Mouse (Mus musculus) midbrain, embryonic 12.5 days (tissue): ENCODE results near the gene Adipoq. TPM values are rescaled to one million over a fixed set of nuclear protein-coding genes. Genes with fewer than 3 reads are reported as not detected.

Experiments used
- ATAC-seq: fragments of 200-750 bp; cut with Nextera tagmentation; 2 replicates; pipeline ENCODE4 v1.8.0; 2017; ENCODE audit warnings: low read depth, moderate TSS enrichment, moderate library complexity; ENCODE audit not compliant: low FRiP score
- H3K27ac ChIP-seq: fragments of 300-500 bp; sonication (generic); replicated peaks from 2 replicates; pipeline ENCODE4 v1.5.1; 2016; ENCODE audit warnings: mild to moderate bottlenecking
- H3K27me3 ChIP-seq: fragments of 300-500 bp; sonication (generic); 2 replicates; pipeline ENCODE4 v1.6.1; 2016; ENCODE audit warnings: mild to moderate bottlenecking
- H3K36me3 ChIP-seq: fragments of 300-500 bp; sonication (generic); 2 replicates; pipeline ENCODE4 v1.6.1; 2016
- H3K4me1 ChIP-seq: fragments of 300-500 bp; sonication (generic); 2 replicates; pipeline ENCODE4 v1.6.1; 2016
- H3K4me2 ChIP-seq: fragments of 300-500 bp; sonication (generic); replicated peaks from 2 replicates; pipeline ENCODE4 v1.6.1; 2016; ENCODE audit warnings: mild to moderate bottlenecking, moderate library complexity
- H3K4me3 ChIP-seq: fragments of 300-500 bp; sonication (generic); 2 replicates; pipeline ENCODE4 v1.5.1; 2016; ENCODE audit warnings: mild to moderate bottlenecking
- H3K9ac ChIP-seq: fragments of 300-500 bp; sonication (generic); replicated peaks from 2 replicates; pipeline ENCODE4 v1.6.1; 2016; ENCODE audit warnings: mild to moderate bottlenecking, moderate library complexity
- H3K9me3 ChIP-seq: fragments of 300-500 bp; sonication (generic); 2 replicates; pipeline ENCODE4 v1.6.1; 2016; ENCODE audit warnings: mild to moderate bottlenecking
- WGBS: fragments of 180-500 bp; shearing (Covaris S2); methylation state at CpG from one replicate; pipeline ENCODE4 v1.1.7; 2016; 5-methylcytosine and 5-hydroxymethylcytosine counted together
- polyA plus RNA-seq: library from polyadenylated mRNA; unstranded; fragments of >200 nt; fragmentation: Nextera tagmentation; extraction: Ambion mirVana; gene quantifications from 2 replicates; pipeline ENCODE4 v1.2.1, GENCODE M21; 2016

The Adipoq gene
- polyA plus RNA-seq, 1 experiment from 2014 or later = not detected

- Histone ChIP-seq H3K27ac (peak within 1 kb of the TSS; percentile 96), H3K4me1 (peaks cover 26% of the 10 kb centered on the region), H3K9me3 (no peaks in the 10 kb centered on the region), H3K4me3 (peak within 1 kb of the TSS; percentile 91), H3K27me3 (peaks cover 15% of the 10 kb centered on the region), H3K36me3 (peaks cover 31% of the 10 kb centered on the region), H3K9ac (peak within 1 kb of the TSS; percentile 99), H3K4me2 (peak within 1 kb of the TSS; percentile 91)
- under 1% methylated on average over 71 of the region's 71 CpGs for WGBS
- peak; percentile 91 for ATAC-seq
These were observed 38.9 kb upstream of the Adipoq start, which contains the start of gene Eif4a2 for GRCm38 (mm10) chr16:23107231-23107942. Gene Eif4a2, plus strand, starts transcription at chr16:23107444.

- ATAC-seq = peak; percentile 91
- Histone ChIP-seq H3K4me3 (peak overlapping the region; percentile 91), H3K9me3 (no peaks in the 10 kb centered on the region), H3K4me1 (peaks cover 23% of the 10 kb centered on the region), H3K27me3 (peaks cover 8% of the 10 kb centered on the region; the same call in 1 of the 2 replicates), H3K27ac (peak overlapping the region; percentile 96), H3K4me2 (peak overlapping the region; percentile 91), H3K9ac (peak overlapping the region; percentile 99), H3K36me3 (peaks cover 39% of the 10 kb centered on the region)
- WGBS = under 1% methylated on average over 52 of the region's 52 CpGs
These were observed 38.2 kb upstream of the Adipoq start for GRCm38 (mm10) chr16:23107946-23108759.

- Histone ChIP-seq H3K4me1 (peaks cover 23% of the 10 kb centered on the region), H3K4me2 (peak overlapping the region; percentile 91), H3K9ac (peak overlapping the region; percentile 99), H3K36me3 (peaks cover 42% of the 10 kb centered on the region), H3K9me3 (no peaks in the 10 kb centered on the region), H3K27me3 (peaks cover 1% of the 10 kb centered on the region; the same call in 1 of the 2 replicates), H3K27ac (no peak overlapping the region), H3K4me3 (peak overlapping the region; percentile 91)
- 7% methylated on average over 5 of the region's 5 CpGs for WGBS
- ATAC-seq = no peak
These were observed 37.4 kb upstream of the Adipoq start for GRCm38 (mm10) chr16:23108943-23109342.

- 71% methylated on average over 5 of the region's 5 CpGs for WGBS
- no peak for ATAC-seq
- H3K4me2 ChIP-seq = peak overlapping the region; percentile 91
- peak overlapping the region; percentile 99 for H3K9ac ChIP-seq
- H3K4me3 ChIP-seq = peak overlapping the region; percentile 91
- peaks cover 49% of the 10 kb centered on the region for H3K36me3 ChIP-seq
- peaks cover 23% of the 10 kb centered on the region for H3K4me1 ChIP-seq
- no peaks in the 10 kb centered on the region for H3K9me3 ChIP-seq
- no peak overlapping the region for H3K27ac ChIP-seq
- H3K27me3 ChIP-seq = no peaks in the 10 kb centered on the region
These were observed 36.7 kb upstream of the Adipoq start for GRCm38 (mm10) chr16:23109350-23110280.

GRCm38 (mm10) chr16:23112348-23112747 is 34.0 kb upstream of the Adipoq start:
- Histone ChIP-seq H3K9me3 (no peaks in the 10 kb centered on the region), H3K4me3 (no peak overlapping the region), H3K4me2 (no peak overlapping the region), H3K27me3 (no peaks in the 10 kb centered on the region), H3K9ac (no peak overlapping the region), H3K36me3 (peaks cover 62% of the 10 kb centered on the region), H3K27ac (no peak overlapping the region), H3K4me1 (peaks cover 23% of the 10 kb centered on the region)
- WGBS = 86% methylated on average over 12 of the region's 12 CpGs
- no peak for ATAC-seq

GRCm38 (mm10) chr16:23112861-23113435 is 33.4 kb upstream of the Adipoq start:
- Histone ChIP-seq H3K9me3 (no peaks in the 10 kb centered on the region), H3K4me3 (no peak overlapping the region), H3K9ac (no peak overlapping the region), H3K27me3 (no peaks in the 10 kb centered on the region), H3K27ac (no peak overlapping the region), H3K4me1 (peaks cover 23% of the 10 kb centered on the region), H3K36me3 (peaks cover 65% of the 10 kb centered on the region), H3K4me2 (no peak overlapping the region)
- 61% methylated on average over 9 of the region's 9 CpGs for WGBS
- no peak for ATAC-seq

- no peak overlapping the region for H3K27ac ChIP-seq
- H3K9me3 ChIP-seq = no peaks in the 10 kb centered on the region
- no peak overlapping the region for H3K4me2 ChIP-seq
- ATAC-seq = no peak
- H3K9ac ChIP-seq = no peak overlapping the region
- H3K36me3 ChIP-seq = peaks cover 62% of the 10 kb centered on the region
- H3K27me3 ChIP-seq = no peaks in the 10 kb centered on the region
- no peak overlapping the region for H3K4me3 ChIP-seq
- H3K4me1 ChIP-seq = peaks cover 22% of the 10 kb centered on the region
These were observed 32.4 kb upstream of the Adipoq start for GRCm38 (mm10) chr16:23113903-23114302.

- H3K36me3 ChIP-seq = peaks cover 59% of the 10 kb centered on the region
- no peak for ATAC-seq
- WGBS = 69% methylated on average over 5 of the region's 5 CpGs
These were observed 31.8 kb upstream of the Adipoq start for GRCm38 (mm10) chr16:23114339-23115171.

GRCm38 (mm10) chr16:23115486-23115885 is 30.9 kb upstream of the Adipoq start:
- Histone ChIP-seq H3K36me3 (peaks cover 60% of the 10 kb centered on the region), H3K27ac (no peak overlapping the region), H3K4me2 (no peak overlapping the region), H3K27me3 (no peaks in the 10 kb centered on the region), H3K4me1 (peaks cover 6% of the 10 kb centered on the region; the same call in 1 of the 2 replicates), H3K4me3 (no peak overlapping the region), H3K9ac (no peak overlapping the region), H3K9me3 (no peaks in the 10 kb centered on the region)
- no peak for ATAC-seq
- WGBS = 87% methylated on average over 3 of the region's 3 CpGs

More at GRCm38 (mm10) chr16:23114339-23115171, 31.8 kb upstream of the Adipoq start:
- no peak overlapping the region for H3K4me3 ChIP-seq
- H3K27me3 ChIP-seq = no peaks in the 10 kb centered on the region
- H3K27ac ChIP-seq = no peak overlapping the region
- no peaks in the 10 kb centered on the region for H3K9me3 ChIP-seq
- H3K4me2 ChIP-seq = no peak overlapping the region
- no peak overlapping the region for H3K9ac ChIP-seq
- H3K4me1 ChIP-seq = peaks cover 15% of the 10 kb centered on the region

- Histone ChIP-seq H3K9ac (no peak overlapping the region), H3K27ac (no peak overlapping the region), H3K4me3 (no peak overlapping the region), H3K36me3 (peaks cover 62% of the 10 kb centered on the region), H3K27me3 (no peaks in the 10 kb centered on the region), H3K4me1 (no peaks in the 10 kb centered on the region), H3K4me2 (no peak overlapping the region), H3K9me3 (no peaks in the 10 kb centered on the region)
- 69% methylated on average over 4 of the region's 4 CpGs for WGBS
- no peak for ATAC-seq
These were observed 29.2 kb upstream of the Adipoq start for GRCm38 (mm10) chr16:23117173-23117572.
